Mouse (Mus musculus): ENCODE measurements at regions not wholly inside any gene's neighbourhood (a gene's known extent, or its start where the extent isn't known, plus 50 kb on each side); places are given as distances from the start of the nearest gene placed in this dataset.

DNA sequence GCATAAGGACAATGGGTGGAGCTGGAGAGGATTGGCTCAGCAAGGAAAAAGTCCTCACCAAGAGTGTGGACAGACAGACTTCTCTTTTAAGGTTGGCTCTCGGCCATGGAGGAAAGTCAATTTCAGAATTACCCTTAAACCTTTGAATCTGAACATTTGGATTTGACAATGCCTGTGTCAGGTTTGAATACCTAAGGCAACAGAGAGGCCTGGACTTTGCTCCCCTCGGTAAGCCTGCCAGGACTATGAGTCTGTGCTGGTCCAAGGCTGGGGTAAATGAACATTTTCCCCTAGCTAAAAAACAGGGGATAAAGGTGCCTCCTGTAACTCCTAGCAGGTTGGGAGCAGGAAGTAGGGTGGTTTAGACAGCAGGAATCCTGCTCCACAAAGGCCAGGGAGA is 68.8 kb upstream of the Slc6a6 start:
- no peak for TF ChIP-seq CTCF (IDR thresholded peaks at IDR 0.05)
- no peak for TF ChIP-seq EP300 (IDR thresholded peaks at IDR 0.05)
- no peak for DNase-seq (ENCODE audit: low spot score)
- H3K9ac ChIP-seq (replicated peaks; ENCODE audit: low read depth) = no peak overlapping the region
- no peaks in the 10 kb centered on the region for H3K27me3 ChIP-seq (replicated peaks; ENCODE audit: insufficient read depth, low read length)
- H3K27ac ChIP-seq (ENCODE audit: low read length) = no peak overlapping the region
- H3K4me3 ChIP-seq (ENCODE audit: low read depth, low read length) = no peak overlapping the region
- ATAC-seq = no peak
- no peaks in the 10 kb centered on the region for H3K9me3 ChIP-seq (ENCODE audit: low read length)
- 85% methylated on average over 2 of the region's 2 CpGs for WGBS
- peaks cover 9% of the 10 kb centered on the region; the same call in 1 of the 2 replicates for H3K4me1 ChIP-seq (ENCODE audit: insufficient read depth, low read depth, low read length)
- H3K36me3 ChIP-seq (ENCODE audit: insufficient read depth, low read length) = no peaks in the 10 kb centered on the region
- no peak overlapping the region for H3K4me2 ChIP-seq (replicated peaks; ENCODE audit: low read depth, low read length)

DNA sequence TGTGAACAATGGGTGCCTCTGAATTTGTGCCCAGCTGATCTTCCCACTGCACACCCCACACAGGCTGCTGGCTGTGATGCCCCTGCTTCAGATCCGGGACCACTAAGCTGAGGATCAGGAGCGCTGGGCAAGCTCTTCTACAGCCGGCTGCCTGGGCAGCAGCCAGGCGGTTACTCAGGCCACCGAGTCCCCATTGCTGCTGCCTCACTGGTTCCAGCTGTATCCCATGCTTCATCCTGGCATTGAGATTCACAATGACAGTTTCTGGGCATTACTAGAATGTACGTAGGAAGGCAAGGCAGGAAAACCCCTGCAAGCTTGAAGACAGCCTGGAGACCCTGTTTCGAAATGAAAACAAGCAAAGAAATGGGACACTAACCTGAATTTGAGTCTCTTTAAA is 67.3 kb upstream of the Slc6a6 start:
- H3K4me1 ChIP-seq (ENCODE audit: insufficient read depth, low read depth, low read length) = peaks cover 9% of the 10 kb centered on the region; the same call in 1 of the 2 replicates
- H3K27me3 ChIP-seq (replicated peaks; ENCODE audit: insufficient read depth, low read length) = no peaks in the 10 kb centered on the region
- peak overlapping the region; percentile 67 for H3K27ac ChIP-seq (ENCODE audit: low read length)
- H3K36me3 ChIP-seq (ENCODE audit: insufficient read depth, low read length) = no peaks in the 10 kb centered on the region
- WGBS = 46% methylated on average over 7 of the region's 7 CpGs
- ATAC-seq (peak; percentile 77), DNase-seq (ENCODE audit: low spot score) (peak; percentile 80)
- peak overlapping the region; percentile 16; the same call in 1 of the 2 replicates for H3K4me3 ChIP-seq (ENCODE audit: low read depth, low read length)
- peak overlapping the region; percentile 49 for H3K4me2 ChIP-seq (replicated peaks; ENCODE audit: low read depth, low read length)
- no peaks in the 10 kb centered on the region for H3K9me3 ChIP-seq (ENCODE audit: low read length)
- no peak for TF ChIP-seq CTCF (IDR thresholded peaks at IDR 0.05)
- TF ChIP-seq EP300 (IDR thresholded peaks at IDR 0.05) = no peak
- H3K9ac ChIP-seq (replicated peaks; ENCODE audit: low read depth) = no peak overlapping the region

DNA sequence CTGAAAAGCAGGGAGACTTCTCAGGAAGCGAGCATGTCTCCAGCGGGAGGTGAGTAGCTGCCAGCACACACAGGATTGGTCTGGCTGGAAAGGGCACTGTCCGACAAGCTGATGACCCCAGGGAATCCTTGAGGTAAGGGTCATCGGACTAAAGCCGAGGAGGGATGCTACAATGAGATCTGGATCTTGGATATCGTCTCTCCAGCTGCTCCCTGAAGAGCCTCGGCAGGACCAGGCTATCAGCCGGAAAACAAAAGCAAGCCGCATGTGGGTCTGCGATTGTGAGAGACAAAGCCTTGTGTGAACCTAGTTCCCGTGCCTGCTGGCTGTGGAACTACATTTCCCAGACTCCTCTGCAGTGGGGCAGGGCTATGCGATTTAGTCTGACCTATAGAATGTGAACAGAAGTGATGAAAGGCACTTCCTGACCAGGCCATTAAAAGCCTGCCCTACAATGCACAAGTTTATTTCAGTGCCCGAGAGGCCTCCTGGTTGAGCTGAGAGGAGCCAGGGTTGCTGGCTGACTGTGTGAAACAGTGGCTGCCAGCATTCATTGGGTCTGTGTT is 66.7 kb upstream of the Slc6a6 start:
- TF ChIP-seq CTCF (IDR thresholded peaks at IDR 0.05) (no peak), EP300 (IDR thresholded peaks at IDR 0.05) (no peak)
- Histone ChIP-seq H3K4me2 (replicated peaks; ENCODE audit: low read depth, low read length) (peak overlapping the region; percentile 49), H3K36me3 (ENCODE audit: insufficient read depth, low read length) (no peaks in the 10 kb centered on the region), H3K9ac (replicated peaks; ENCODE audit: low read depth) (no peak overlapping the region), H3K4me3 (ENCODE audit: low read depth, low read length) (peak overlapping the region; percentile 16; the same call in 1 of the 2 replicates), H3K4me1 (ENCODE audit: insufficient read depth, low read depth, low read length) (peaks cover 9% of the 10 kb centered on the region; the same call in 1 of the 2 replicates), H3K9me3 (ENCODE audit: low read length) (no peaks in the 10 kb centered on the region), H3K27ac (ENCODE audit: low read length) (peak overlapping the region; percentile 67), H3K27me3 (replicated peaks; ENCODE audit: insufficient read depth, low read length) (no peaks in the 10 kb centered on the region)
- DNase-seq (ENCODE audit: low spot score) (peak; percentile 86), ATAC-seq (peak; percentile 93)
- 3% methylated on average over 13 of the region's 13 CpGs for WGBS

DNA sequence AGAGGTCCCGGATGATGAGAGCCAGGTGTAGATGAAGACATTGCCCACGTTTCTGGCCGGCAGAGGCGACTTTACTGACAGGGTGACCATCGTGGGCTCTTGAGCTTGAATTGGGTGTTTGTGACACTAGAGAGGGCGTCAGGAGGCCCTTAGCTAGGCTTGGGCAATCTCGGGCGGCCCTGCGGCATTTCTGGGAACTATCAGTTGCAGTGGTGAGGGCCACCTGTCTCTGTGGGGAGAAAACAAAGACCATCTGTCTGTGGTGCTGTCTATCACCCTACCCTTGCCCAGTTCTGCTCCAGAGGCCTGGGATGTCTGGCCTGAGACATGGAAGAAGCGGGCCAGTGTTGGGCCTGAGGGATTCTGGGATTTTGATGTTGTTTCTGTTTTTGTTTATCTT is 66.2 kb upstream of the Slc6a6 start:
- H3K9ac ChIP-seq (replicated peaks; ENCODE audit: low read depth) = no peak overlapping the region
- DNase-seq (ENCODE audit: low spot score) (peak; percentile 33), ATAC-seq (peak; percentile 41)
- no peak overlapping the region for H3K4me3 ChIP-seq (ENCODE audit: low read depth, low read length)
- 54% methylated on average over 10 of the region's 10 CpGs for WGBS
- TF ChIP-seq CTCF (IDR thresholded peaks at IDR 0.05) (no peak), EP300 (IDR thresholded peaks at IDR 0.05) (no peak)
- H3K9me3 ChIP-seq (ENCODE audit: low read length) = no peaks in the 10 kb centered on the region
- peaks cover 9% of the 10 kb centered on the region; the same call in 1 of the 2 replicates for H3K4me1 ChIP-seq (ENCODE audit: insufficient read depth, low read depth, low read length)
- no peaks in the 10 kb centered on the region for H3K27me3 ChIP-seq (replicated peaks; ENCODE audit: insufficient read depth, low read length)
- H3K36me3 ChIP-seq (ENCODE audit: insufficient read depth, low read length) = no peaks in the 10 kb centered on the region
- H3K27ac ChIP-seq (ENCODE audit: low read length) = peak overlapping the region; percentile 67; the same call in 1 of the 2 replicates
- H3K4me2 ChIP-seq (replicated peaks; ENCODE audit: low read depth, low read length) = peak overlapping the region; percentile 49; the same call in 1 of the 2 replicates

DNA sequence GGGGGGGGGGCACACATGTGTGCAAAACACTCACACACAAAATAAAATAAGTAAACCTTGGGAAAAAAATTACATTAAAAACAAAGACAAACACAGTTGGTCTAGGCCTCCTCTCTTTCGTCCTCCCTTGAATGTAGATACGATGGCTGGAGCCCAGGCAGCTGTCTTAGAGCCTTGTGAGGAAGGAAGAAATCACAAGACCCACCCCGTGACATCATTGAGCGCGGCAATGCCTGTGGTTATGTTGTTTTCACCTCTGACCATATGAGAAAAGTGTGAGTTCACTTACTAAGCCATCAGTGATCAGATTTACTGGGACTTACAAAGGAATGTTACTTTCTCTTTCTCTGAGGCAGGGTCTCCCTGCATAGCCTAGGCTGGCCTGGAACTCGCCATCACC is 64.8 kb upstream of the Slc6a6 start:
- Histone ChIP-seq H3K9ac (replicated peaks; ENCODE audit: low read depth) (no peak overlapping the region), H3K4me2 (replicated peaks; ENCODE audit: low read depth, low read length) (no peak overlapping the region), H3K27me3 (replicated peaks; ENCODE audit: insufficient read depth, low read length) (no peaks in the 10 kb centered on the region), H3K4me3 (ENCODE audit: low read depth, low read length) (no peak overlapping the region), H3K9me3 (ENCODE audit: low read length) (no peaks in the 10 kb centered on the region), H3K4me1 (ENCODE audit: insufficient read depth, low read depth, low read length) (peaks cover 9% of the 10 kb centered on the region; the same call in 1 of the 2 replicates), H3K27ac (ENCODE audit: low read length) (no peak overlapping the region), H3K36me3 (ENCODE audit: insufficient read depth, low read length) (no peaks in the 10 kb centered on the region)
- ATAC-seq (no peak), DNase-seq (ENCODE audit: low spot score) (no peak)
- 88% methylated on average over 6 of the region's 6 CpGs for WGBS
- TF ChIP-seq CTCF (IDR thresholded peaks at IDR 0.05) (no peak), EP300 (IDR thresholded peaks at IDR 0.05) (no peak)

DNA sequence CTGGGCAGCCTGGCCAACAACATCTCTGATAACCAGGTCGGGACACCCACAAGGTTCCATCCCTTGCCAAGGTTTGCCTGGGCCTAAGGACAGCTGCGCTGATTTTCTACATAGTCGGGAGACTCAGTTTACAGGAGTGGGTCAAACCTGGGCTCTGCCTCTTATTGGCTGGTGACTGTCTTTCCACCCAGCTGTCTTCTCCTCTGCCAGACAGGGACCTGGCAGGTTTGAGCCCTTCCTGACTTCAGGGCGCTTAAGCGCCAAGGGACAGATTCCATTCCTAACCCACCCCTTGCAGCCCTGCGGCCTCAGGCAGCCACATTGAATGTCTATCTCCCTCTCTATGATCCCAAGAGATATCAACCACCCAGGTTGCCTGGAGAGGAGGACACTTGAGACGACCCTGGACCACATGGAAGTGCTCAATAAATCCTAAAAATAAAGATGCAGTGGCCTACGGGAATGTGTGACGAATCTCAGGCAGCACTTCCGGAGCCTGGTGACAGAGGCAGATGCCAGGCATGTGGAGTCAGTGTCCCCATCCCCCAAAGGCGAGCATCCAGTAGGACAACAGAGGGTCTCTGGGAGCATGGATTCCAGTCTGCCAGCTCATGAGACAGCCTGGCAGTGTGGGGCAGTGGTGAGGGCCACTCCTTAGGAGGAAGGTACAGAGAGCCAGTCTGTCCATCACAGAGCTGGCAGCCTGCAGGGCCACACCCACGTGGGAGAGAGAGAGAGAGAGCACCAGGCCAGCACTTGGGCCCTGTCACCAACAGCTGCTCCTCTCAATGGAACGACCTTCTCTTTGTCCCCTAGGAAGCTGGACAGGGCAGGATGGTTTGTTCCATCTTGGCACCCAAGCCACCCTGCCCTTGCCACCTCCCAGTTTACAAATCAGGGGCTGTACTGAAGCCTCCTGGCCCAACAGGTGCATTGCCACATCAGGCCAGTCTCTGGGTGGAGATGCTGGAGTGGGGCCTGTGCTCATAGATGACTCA is 63.8 kb upstream of the Slc6a6 start:
- Histone ChIP-seq H3K4me3 (ENCODE audit: low read depth, low read length) (no peak overlapping the region), H3K9me3 (ENCODE audit: low read length) (no peaks in the 10 kb centered on the region), H3K27me3 (replicated peaks; ENCODE audit: insufficient read depth, low read length) (no peaks in the 10 kb centered on the region), H3K27ac (ENCODE audit: low read length) (no peak overlapping the region), H3K4me2 (replicated peaks; ENCODE audit: low read depth, low read length) (no peak overlapping the region), H3K4me1 (ENCODE audit: insufficient read depth, low read depth, low read length) (peaks cover 9% of the 10 kb centered on the region; the same call in 1 of the 2 replicates), H3K36me3 (ENCODE audit: insufficient read depth, low read length) (no peaks in the 10 kb centered on the region), H3K9ac (replicated peaks; ENCODE audit: low read depth) (no peak overlapping the region)
- DNase-seq (ENCODE audit: low spot score) = no peak
- WGBS = 75% methylated on average over 13 of the region's 13 CpGs
- TF ChIP-seq CTCF (IDR thresholded peaks at IDR 0.05) (no peak), EP300 (IDR thresholded peaks at IDR 0.05) (no peak)
- no peak for ATAC-seq
